Mouse (Mus musculus) liver, embryonic 14.5 days (tissue): Measurements from ENCODE around the gene Map7d2.

Source experiments
- CTCF ChIP-seq: IDR thresholded peaks from 2 replicates; pipeline ENCODE4 v1.5.1; 2016; ENCODE audit warnings: antibody characterized with exemption, low read depth, control low read depth
- EP300 ChIP-seq: IDR thresholded peaks from 2 replicates; pipeline ENCODE4 v1.6.1; 2016; ENCODE audit warnings: antibody characterized with exemption, low read depth

DNA sequence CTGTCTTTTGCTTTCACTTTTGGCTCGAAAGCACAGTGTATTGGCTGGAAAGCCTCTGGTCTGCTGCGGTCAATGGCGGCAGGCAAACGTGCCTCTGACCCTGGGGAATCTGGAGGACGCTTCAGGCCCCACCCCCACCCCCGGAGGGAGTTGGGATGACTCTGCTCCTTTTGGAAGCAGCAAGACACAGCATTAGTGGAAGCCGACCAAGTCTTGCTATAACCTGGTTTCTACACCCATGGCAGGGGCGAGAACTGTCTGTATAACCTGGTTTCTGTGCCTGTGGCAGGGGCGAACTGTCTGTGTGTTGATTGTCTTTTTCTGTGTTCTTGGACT is 96.3 kb downstream of the Map7d2 start:
- TF ChIP-seq CTCF: no peak
- TF ChIP-seq EP300: no peak
